8 mouse cellular contexts compared by ENCODE assay signal in genomic region chr14:122406541-122407219, GRCm38 (mm10). TPM values are rescaled to one million over a fixed set of nuclear protein-coding genes. Genes with fewer than 3 reads are reported as not detected.
DNase-seq lines count a peak whose midpoint lies in the region; ATAC-seq and TF ChIP-seq lines count a peak whose summit lies in the region.

No protein-coding gene starts in this region.

- no peak for TF ChIP-seq CTCF in lung, embryonic 14.5 days (IDR thresholded peaks at IDR 0.05; ENCODE audit: low read depth)

- WGBS in lung, embryonic 14.5 days, result 2% methylated on average over 58 of the region's 58 CpGs
- 3% methylated on average over 51 of the region's 58 CpGs for WGBS in heart, embryonic 14.5 days
- under 1% methylated on average over 58 of the region's 58 CpGs for WGBS in midbrain, embryonic 14.5 days

- peak; percentile 73 for ATAC-seq in lung, embryonic 14.5 days (ENCODE audit: insufficient read depth)
- no peak for ATAC-seq in heart, embryonic 14.5 days (ENCODE audit: insufficient number of reproducible peaks, insufficient read depth, low FRiP score, low read depth)
- peak; percentile 84 for ATAC-seq in midbrain, embryonic 14.5 days (ENCODE audit: low FRiP score, low TSS enrichment)
- no peak for ATAC-seq in erythroid progenitor cell, adult 5-6 weeks (replicated peaks; ENCODE audit: low FRiP score, poor library complexity, severe bottlenecking)

- peak overlapping the region; percentile 32 for H3K4me3 ChIP-seq in lung, embryonic 14.5 days (ENCODE audit: low read depth, low read length)
- peak overlapping the region; percentile 33 to 44 for H3K4me3 ChIP-seq in heart, embryonic 14.5 days (ENCODE audit: control insufficient read depth in 1 of 2, insufficient read depth in 1 of 2, low read depth in 1 of 2, low read length in 2 of 2)
- H3K4me3 ChIP-seq in midbrain, embryonic 14.5 days (replicated peaks; ENCODE audit: low read depth, low read length), result peak overlapping the region; percentile 29

- H3K9me3 ChIP-seq in lung, embryonic 14.5 days (ENCODE audit: low read depth, low read length), result no peaks in the 10 kb centered on the region
- H3K9me3 ChIP-seq in heart, embryonic 14.5 days (ENCODE audit: control insufficient read depth, low read length), result no peaks in the 10 kb centered on the region
- no peaks in the 10 kb centered on the region for H3K9me3 ChIP-seq in midbrain, embryonic 14.5 days (ENCODE audit: control insufficient read depth, low read length)

- DNase-seq in lung, embryonic 14.5 days, result peak; percentile 19
- no peak for DNase-seq in lung, postnatal 14 days
- DNase-seq in cerebellum, postnatal 25 days, result peak; percentile 66 to 75
- DNase-seq in layer of hippocampus, postnatal 14 days (ENCODE audit: low spot score in 2 of 2), result peak; percentile 28 to 31
- DNase-seq in midbrain, embryonic 14.5 days, result peak; percentile 77
- DNase-seq in thymus, postnatal 0 days (ENCODE audit: low spot score), result no peak

- no peaks in the 10 kb centered on the region for H3K36me3 ChIP-seq in lung, embryonic 14.5 days (ENCODE audit: insufficient read depth)
- H3K36me3 ChIP-seq in heart, embryonic 14.5 days (ENCODE audit: control insufficient read depth, insufficient read depth, low read length), result no peaks in the 10 kb centered on the region
- no peaks in the 10 kb centered on the region for H3K36me3 ChIP-seq in midbrain, embryonic 14.5 days (ENCODE audit: control insufficient read depth, insufficient read depth, low read length)

- peak overlapping the region; percentile 68 for H3K4me2 ChIP-seq in lung, embryonic 14.5 days
- H3K4me2 ChIP-seq in heart, embryonic 14.5 days (ENCODE audit: low read length), result peak overlapping the region; percentile 94
- H3K4me2 ChIP-seq in midbrain, embryonic 14.5 days (ENCODE audit: low read length), result peak overlapping the region; percentile 62

- H3K9ac ChIP-seq in lung, embryonic 14.5 days, result no peak overlapping the region
- H3K9ac ChIP-seq in heart, embryonic 14.5 days (ENCODE audit: low read length), result peak overlapping the region; percentile 64
- H3K9ac ChIP-seq in midbrain, embryonic 14.5 days (replicated peaks; ENCODE audit: low read length), result peak overlapping the region; percentile 37

- H3K27me3 ChIP-seq in lung, embryonic 14.5 days (ENCODE audit: insufficient read depth, low read length), result peaks cover 65% of the 10 kb centered on the region
- H3K27me3 ChIP-seq in heart, embryonic 14.5 days (ENCODE audit: control insufficient read depth, insufficient read depth, low read length), result peaks cover 65% of the 10 kb centered on the region
- H3K27me3 ChIP-seq in midbrain, embryonic 14.5 days (ENCODE audit: control insufficient read depth, insufficient read depth, low read length), result peaks cover 80% of the 10 kb centered on the region

- H3K27ac ChIP-seq in lung, embryonic 14.5 days (ENCODE audit: low read depth), result no peak overlapping the region
- no peak overlapping the region for H3K27ac ChIP-seq in heart, embryonic 14.5 days (replicated peaks in 1 of 2; ENCODE audit: control insufficient read depth in 1 of 2, insufficient read depth in 1 of 2, low read depth in 2 of 2, low read length in 2 of 2)
- H3K27ac ChIP-seq in midbrain, embryonic 14.5 days (replicated peaks; ENCODE audit: low read depth, low read length), result peak overlapping the region; percentile 75

- H3K4me1 ChIP-seq in lung, embryonic 14.5 days (ENCODE audit: insufficient read depth), result 0 out of 2 replicates have a peak, but pooled peaks cover 7% of the 10 kb centered on the region
- peaks cover 3 to 12% of the 10 kb centered on the region in 2 experiments; a peak in 3 of 4 replicates for H3K4me1 ChIP-seq in heart, embryonic 14.5 days (ENCODE audit: control insufficient read depth in 2 of 2, insufficient read depth in 2 of 2, low read length in 2 of 2)
- peaks cover 17% of the 10 kb centered on the region for H3K4me1 ChIP-seq in midbrain, embryonic 14.5 days (ENCODE audit: control insufficient read depth, insufficient read depth, low read length)

RNA-seq across cellular contexts. Expression of gene Gm5089, which starts 44.2 kb away (rescaled TPM):
- polyA plus RNA-seq in lung, embryonic 14.5 days (2014; fragmentation: Nextera tagmentation; extraction: Ambion mirVana), result not detected in 2 replicates
- polyA plus RNA-seq in heart, embryonic 14.5 days (2014; fragmentation: Nextera tagmentation; extraction: Ambion mirVana), result not detected in 2 replicates
- under 1 TPM in 1 of 2 experiments, not detected in 1; 0.21 TPM for total RNA-seq in layer of hippocampus, postnatal 14 days (2021)
- 0.70 and 0.75 TPM in 2 replicates for polyA plus RNA-seq in midbrain, embryonic 14.5 days (2014; fragmentation: Nextera tagmentation; extraction: Ambion mirVana)
- total RNA-seq in erythroid progenitor cell, adult 5-6 weeks (2015; ENCODE audit: low replicate concordance), result not detected in 2 replicates
- not detected in 2 replicates for total RNA-seq in erythroid progenitor cell, adult 5-6 weeks (2017; ENCODE audit: low replicate concordance)
- polyA plus RNA-seq in thymus, postnatal 0 days (2015; fragmentation: Nextera tagmentation; extraction: Ambion mirVana), result not detected in 2 replicates

RNA-seq across cellular contexts. Expression of gene Zic5, which starts 58.8 kb away (rescaled TPM):
- polyA plus RNA-seq in lung, embryonic 14.5 days (2014; fragmentation: Nextera tagmentation; extraction: Ambion mirVana), result not detected in 2 replicates
- polyA plus RNA-seq in heart, embryonic 14.5 days (2014; fragmentation: Nextera tagmentation; extraction: Ambion mirVana), result 0.05 and 0.09 TPM in 2 replicates
- 1 to 10 TPM; 5.2 to 6.2 TPM for total RNA-seq in layer of hippocampus, postnatal 14 days (2021)
- 9.9 and 14.9 TPM in 2 replicates for polyA plus RNA-seq in midbrain, embryonic 14.5 days (2014; fragmentation: Nextera tagmentation; extraction: Ambion mirVana)
- total RNA-seq in erythroid progenitor cell, adult 5-6 weeks (2015; ENCODE audit: low replicate concordance), result not detected in 2 replicates
- total RNA-seq in erythroid progenitor cell, adult 5-6 weeks (2017; ENCODE audit: low replicate concordance), result not detected in 2 replicates
- polyA plus RNA-seq in thymus, postnatal 0 days (2015; fragmentation: Nextera tagmentation; extraction: Ambion mirVana), result not detected in 2 replicates

Comparison
In these comparisons a context has a peak if more than half of its experiments do, and no peak if none do; other contexts are left out.
1. DNase-seq: peak in lung, embryonic 14.5 days (single experiment), cerebellum, postnatal 25 days (2 of 2), layer of hippocampus, postnatal 14 days (2 of 2) and midbrain, embryonic 14.5 days (single experiment); none in lung, postnatal 14 days (single experiment) and thymus, postnatal 0 days (single experiment).
2. ATAC-seq: peak in lung, embryonic 14.5 days (single experiment) and midbrain, embryonic 14.5 days (single experiment); none in heart, embryonic 14.5 days (single experiment) and erythroid progenitor cell, adult 5-6 weeks (single experiment).
3. Peak in every context shown above with its lines, with median percentiles within 50 percentile points of each other: H3K4me2 ChIP-seq and H3K4me3 ChIP-seq.